In the genomic region with DNA sequence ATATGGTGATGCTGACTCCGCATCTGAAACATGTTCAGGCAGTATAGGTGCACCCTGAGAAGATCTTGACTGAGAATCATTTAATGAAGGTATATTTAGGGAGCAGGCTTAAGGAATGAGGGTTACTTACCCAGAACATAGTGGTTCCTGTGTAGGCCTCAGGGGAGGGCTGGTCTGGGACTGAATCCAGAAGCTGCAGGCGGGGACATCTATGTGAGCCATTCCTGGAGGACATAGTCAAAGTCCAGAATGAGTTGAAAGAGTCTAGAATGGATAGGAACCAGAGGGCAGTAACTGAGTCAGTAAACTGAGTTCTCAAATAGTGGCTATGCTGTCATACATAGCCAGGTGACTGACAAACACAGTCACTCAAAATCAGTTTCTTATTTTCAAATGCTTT, we compare ENCODE assay signal across 15 mouse cellular contexts. TPM values are rescaled to one million over a fixed set of nuclear protein-coding genes. Genes with fewer than 3 reads are reported as not detected.
DNase-seq lines count a peak whose midpoint lies in the region; ATAC-seq and TF ChIP-seq lines count a peak whose summit lies in the region.
"Had no signal": no experiment of that assay in that cellular context is flagged by ENCODE, and none has a peak within 500 bp of the region (broad histone marks: within the 10 kb centered on the region; RNA-seq: fewer than 3 reads in every experiment).

No protein-coding gene starts in this region.

- no peak overlapping the region for H3K4me3 ChIP-seq in heart, embryonic 12.5 days
- H3K4me3 ChIP-seq in liver, postnatal 0 days (ENCODE audit: low read depth, low read length), result no peak overlapping the region
- H3K4me3 ChIP-seq: forebrain, embryonic 15.5 days; layer of hippocampus, adult 2 months; midbrain, embryonic 13.5 days; myocyte had no signal

- peaks cover 18% of the 10 kb centered on the region for H3K4me1 ChIP-seq in heart, embryonic 12.5 days (replicated peaks)
- H3K4me1 ChIP-seq in liver, postnatal 0 days (ENCODE audit: insufficient read depth), result peaks cover 8% of the 10 kb centered on the region
- H3K4me1 ChIP-seq: forebrain, embryonic 15.5 days; midbrain, embryonic 13.5 days had no signal

- no peaks in the 10 kb centered on the region for H3K9me3 ChIP-seq in heart, embryonic 12.5 days (replicated peaks)
- H3K9me3 ChIP-seq in liver, postnatal 0 days (ENCODE audit: low read length), result no peaks in the 10 kb centered on the region
- H3K9me3 ChIP-seq: forebrain, embryonic 15.5 days; midbrain, embryonic 13.5 days had no signal

- H3K27ac ChIP-seq in heart, embryonic 12.5 days (ENCODE audit: poor library complexity, severe bottlenecking), result no peak overlapping the region
- H3K27ac ChIP-seq in liver, postnatal 0 days (ENCODE audit: low read depth), result no peak overlapping the region
- H3K27ac ChIP-seq: forebrain, embryonic 15.5 days; layer of hippocampus, adult 2 months; midbrain, embryonic 13.5 days had no signal

- no peak for ATAC-seq in heart, embryonic 12.5 days (ENCODE audit: insufficient number of reproducible peaks, low FRiP score)
- peak; percentile 35; the same call in 1 of the 2 replicates for ATAC-seq in liver, postnatal 0 days
- ATAC-seq: forebrain, embryonic 15.5 days; inflammation-experienced regulatory T-cells, adult 6 months; midbrain, embryonic 13.5 days had no signal

- TF ChIP-seq CTCF in liver, postnatal 0 days (IDR thresholded peaks at IDR 0.05; ENCODE audit: low read depth), result no peak

- H3K36me3 ChIP-seq in heart, embryonic 12.5 days, result peaks cover 43% of the 10 kb centered on the region
- peaks cover 51% of the 10 kb centered on the region for H3K36me3 ChIP-seq in liver, postnatal 0 days (replicated peaks; ENCODE audit: insufficient read depth, low read length)

- H3K27me3 ChIP-seq in heart, embryonic 12.5 days (replicated peaks), result no peaks in the 10 kb centered on the region
- H3K27me3 ChIP-seq in liver, postnatal 0 days (ENCODE audit: insufficient read depth, low read length), result no peaks in the 10 kb centered on the region
- H3K27me3 ChIP-seq: CH12.LX; forebrain, embryonic 15.5 days; midbrain, embryonic 13.5 days had no signal

- no peak overlapping the region for H3K4me2 ChIP-seq in heart, embryonic 12.5 days
- H3K4me2 ChIP-seq in liver, postnatal 0 days (ENCODE audit: low read depth, low read length), result no peak overlapping the region
- H3K4me2 ChIP-seq: forebrain, embryonic 15.5 days; lung, embryonic 14.5 days; midbrain, embryonic 13.5 days had no signal

- no peak for TF ChIP-seq EP300 in liver, postnatal 0 days (IDR thresholded peaks at IDR 0.05; ENCODE audit: low read depth)

- H3K9ac ChIP-seq in heart, embryonic 12.5 days, result no peak overlapping the region
- H3K9ac ChIP-seq in liver, postnatal 0 days (replicated peaks), result no peak overlapping the region
- H3K9ac ChIP-seq: forebrain, embryonic 15.5 days; lung, embryonic 14.5 days; midbrain, embryonic 13.5 days had no signal

- peak; percentile 64 to 65 for DNase-seq in heart, adult 18-20 months
- DNase-seq in liver, postnatal 0 days, result no peak
- no peak for DNase-seq in liver
- DNase-seq in heart, postnatal 10 days, result peak; percentile 23 to 51
- DNase-seq in frontal cortex, postnatal 10 days (ENCODE audit: low spot score in 2 of 2), result no peak
- DNase-seq in urinary bladder, postnatal 10 days (ENCODE audit: low spot score), result no peak
- DNase-seq: lung, embryonic 14.5 days; thymus, adult 2 months had no signal

- 84% methylated on average over 2 of the region's 2 CpGs for WGBS in heart, embryonic 12.5 days
- WGBS in liver, postnatal 0 days (ENCODE audit: insufficient replicate concordance), result 81% methylated on average over 2 of the region's 2 CpGs

- intact Hi-C loops in heart, postnatal 10 days (cut with DNase I), result no loop called here

RNA-seq across cellular contexts. Expression of a gene that starts 16.8 kb away (rescaled TPM):
- total RNA-seq in heart, adult 18-20 months (2021), result 10 to 100 TPM; 36.0 to 43.0 TPM
- 14.2 and 16.8 TPM in 2 replicates for polyA plus RNA-seq in heart, embryonic 12.5 days (2016; fragmentation: Nextera tagmentation; extraction: Ambion mirVana)
- 4.4 and 5.4 TPM in 2 replicates for polyA plus RNA-seq in liver, postnatal 0 days (2015; fragmentation: Nextera tagmentation; extraction: Ambion mirVana)
- 10 to 100 TPM; 37.6 to 40.9 TPM for total RNA-seq in heart, postnatal 10 days (2021)

Comparison
In these comparisons a context has a peak if more than half of its experiments do, and no peak if none do; other contexts are left out.
1. DNase-seq: peak in heart, adult 18-20 months (2 of 2) and heart, postnatal 10 days (2 of 2); none in liver, postnatal 0 days (single experiment), liver (single experiment), frontal cortex, postnatal 10 days (0 of 2) and urinary bladder, postnatal 10 days (single experiment).